Mouse (Mus musculus) kidney, adult 8-10 months (tissue): Measurements from ENCODE around the gene 4930578C19Rik.
"Not testable (repeated sequence)": the region's sequence is repeated elsewhere in the genome, so short reads cannot be mapped to it uniquely, and the experiment has no call there.

Experiments
- DNase-seq, 2 experiments: peaks; one replicate each; pipeline ENCODE4 v3.0.0; 2022

4930578C19Rik gene

GRCm38 (mm10) chrX:18461198-18461601, at the start of gene 4930578C19Rik:
4930578C19Rik (minus strand) TSS chrX:18461397.
- peak; percentile 9 to 37 for DNase-seq

- no peak for DNase-seq
These were observed 6.5 kb upstream of the 4930578C19Rik start for GRCm38 (mm10) chrX:18467690-18468089.

GRCm38 (mm10) chrX:18462879-18463278, 1.7 kb upstream of the 4930578C19Rik start:
- no peak for DNase-seq

- DNase-seq = no peak
These were observed 9.6 kb downstream of the 4930578C19Rik start for GRCm38 (mm10) chrX:18451559-18451958.

GRCm38 (mm10) chrX:18442066-18442465, 19.1 kb downstream of the 4930578C19Rik start:
- DNase-seq = peak; percentile 48 to 64

- peak in 1 of 2 experiments; percentile 27 for DNase-seq
These were observed 35.7 kb downstream of the 4930578C19Rik start for GRCm38 (mm10) chrX:18425451-18425850.

- peak; percentile 8 to 32 for DNase-seq
These were observed 38.0 kb downstream of the 4930578C19Rik start for GRCm38 (mm10) chrX:18423206-18423605.

GRCm38 (mm10) chrX:18420161-18420784, 40.9 kb downstream of the 4930578C19Rik start:
- no peak for DNase-seq

GRCm38 (mm10) chrX:18418977-18419376, 42.2 kb downstream of the 4930578C19Rik start:
- no peak for DNase-seq

GRCm38 (mm10) chrX:18414560-18414959, 46.6 kb downstream of the 4930578C19Rik start:
- DNase-seq = no peak

GRCm38 (mm10) chrX:18411071-18411840, 49.9 kb downstream of the 4930578C19Rik start:
- DNase-seq = no peak

- DNase-seq = no peak
These were observed 51.6 kb downstream of the 4930578C19Rik start for GRCm38 (mm10) chrX:18409598-18409997.

- DNase-seq = peak in 1 of 2 experiments; percentile 1
These were observed 58.9 kb downstream of the 4930578C19Rik start for GRCm38 (mm10) chrX:18402296-18402695.

- DNase-seq = no peak
These were observed 64.5 kb downstream of the 4930578C19Rik start for GRCm38 (mm10) chrX:18396700-18397099.

GRCm38 (mm10) chrX:18384181-18384580, 77.0 kb downstream of the 4930578C19Rik start:
- not testable (repeated sequence) for DNase-seq
